Mouse (Mus musculus) left cerebral cortex, postnatal 25 days (tissue): ENCODE measurements around the gene Tctex1d1. TPM values are rescaled to one million over a fixed set of nuclear protein-coding genes. Genes with fewer than 3 reads are reported as not detected.

ENCODE experiments used
- DNase-seq, 2 experiments: peaks; one replicate each; pipeline ENCODE4 v3.0.0; 2022; ENCODE audit warnings: low spot score in 2 of 2, mixed read lengths in 1 of 2
- intact Hi-C: fragments of 180-260 bp; cut with DNase I; formaldehyde crosslinking; loops from one replicate; pipeline ENCODE4 v1.15.1; 2025
- total RNA-seq, 2 experiments: library from RNA; stranded (reverse); gene quantifications; 2 replicates each; pipeline ENCODE4 v1.2.3; 2021

Tctex1d1 gene
- total RNA-seq, 2 experiments from 2014 or later = 0.18 to 0.41 TPM

DNA sequence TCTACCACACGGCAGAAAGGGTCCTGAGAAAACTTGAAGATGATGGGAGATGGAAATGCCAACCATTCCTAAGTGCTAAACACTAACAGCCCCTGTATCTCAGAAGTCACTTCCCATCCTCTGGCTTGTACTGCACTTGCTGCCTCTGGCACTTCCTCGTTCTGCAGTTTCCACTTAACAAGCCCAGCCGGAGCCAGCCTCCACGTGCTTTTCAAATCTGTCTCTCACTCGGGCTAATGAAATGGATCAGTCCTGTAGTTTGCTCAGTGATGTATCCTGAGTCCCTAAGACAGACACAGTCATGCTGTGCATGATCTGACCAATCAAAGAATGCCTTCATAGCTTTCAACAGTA lies 61.4 kb downstream of the Tctex1d1 start:
- intact Hi-C loops = no loop called here
- DNase-seq = no peak

GRCm38 (mm10) chr4:103042997-103043396 lies 64.6 kb downstream of the Tctex1d1 start:
- DNase-seq = no peak

GRCm38 (mm10) chr4:103048046-103048445 lies 69.6 kb downstream of the Tctex1d1 start:
- intact Hi-C loops = no loop called here
- no peak for DNase-seq

More at GRCm38 (mm10) chr4:103042997-103043396, 64.6 kb downstream of the Tctex1d1 start:
- intact Hi-C loops = no loop called here

Other genes with a start within 250 kb of the Tctex1d1 start
- gene Sgip1, start 237.3 kb upstream of the Tctex1d1 start, total RNA-seq = 100 to 1,000 TPM; 293 to 306 TPM
- 1 to 10 TPM; 1.3 to 1.4 TPM for gene Insl5, start 48.2 kb downstream of the Tctex1d1 start, total RNA-seq
- gene Mier1, start 135.8 kb downstream of the Tctex1d1 start, total RNA-seq = 10 to 100 TPM; 39.1 to 42.7 TPM
- gene Wdr78, start 135.9 kb downstream of the Tctex1d1 start, total RNA-seq = 10 to 100 TPM; 13.0 to 16.5 TPM
- 10 to 100 TPM; 12.1 to 13.5 TPM for gene Slc35d1, start 236.6 kb downstream of the Tctex1d1 start, total RNA-seq